Mouse (Mus musculus) limb, embryonic 13.5 days (tissue): ENCODE data around the gene Schip1. TPM values are rescaled to one million over a fixed set of nuclear protein-coding genes. Genes with fewer than 3 reads are reported as not detected.

ENCODE experiments used
- ATAC-seq: fragments of 200-750 bp; cut with Nextera tagmentation; 2 replicates; pipeline ENCODE4 v1.8.0; 2017; ENCODE audit warnings: low read depth, moderate number of reproducible peaks, moderate TSS enrichment; ENCODE audit not compliant: low FRiP score
- H3K27ac ChIP-seq: fragments of 300-500 bp; sonication (generic); 2 replicates; pipeline ENCODE4 v1.5.1; 2015; ENCODE audit warnings: inconsistent platforms, mild to moderate bottlenecking, moderate library complexity
- H3K27me3 ChIP-seq: fragments of 300-500 bp; sonication (generic); 2 replicates; pipeline ENCODE4 v1.6.1; 2015; ENCODE audit warnings: mild to moderate bottlenecking, inconsistent platforms
- H3K36me3 ChIP-seq: fragments of 300-500 bp; sonication (generic); 2 replicates; pipeline ENCODE4 v1.6.1; 2015; ENCODE audit warnings: inconsistent platforms, mild to moderate bottlenecking, moderate library complexity
- H3K4me1 ChIP-seq: fragments of 300-500 bp; sonication (generic); 2 replicates; pipeline ENCODE4 v1.6.1; 2015; ENCODE audit warnings: inconsistent platforms
- H3K4me2 ChIP-seq: fragments of 300-500 bp; sonication (generic); replicated peaks from 2 replicates; pipeline ENCODE4 v1.6.1; 2015; ENCODE audit warnings: inconsistent platforms, mild to moderate bottlenecking, moderate library complexity
- H3K4me3 ChIP-seq: fragments of 300-500 bp; sonication (generic); 2 replicates; pipeline ENCODE4 v1.5.1; 2015; ENCODE audit warnings: moderate library complexity, mild to moderate bottlenecking, inconsistent platforms
- H3K9ac ChIP-seq: fragments of 300-500 bp; sonication (generic); 2 replicates; pipeline ENCODE4 v1.6.1; 2015; ENCODE audit warnings: mild to moderate bottlenecking, inconsistent platforms
- H3K9me3 ChIP-seq: fragments of 300-500 bp; sonication (generic); 2 replicates; pipeline ENCODE4 v1.6.1; 2016; ENCODE audit warnings: inconsistent platforms
- WGBS: fragments of 180-500 bp; shearing (Covaris S2); methylation state at CpG from one replicate; pipeline ENCODE4 v1.1.7; 2015; 5-methylcytosine and 5-hydroxymethylcytosine counted together
- polyA plus RNA-seq: library from polyadenylated mRNA; unstranded; fragments of >200 nt; fragmentation: Nextera tagmentation; extraction: Ambion mirVana; gene quantifications from 2 replicates; pipeline ENCODE4 v1.2.1, GENCODE M21; 2015

Schip1 gene
- polyA plus RNA-seq, 1 experiment from 2014 or later, result 21.4 TPM

GRCm38 (mm10) chr3:68526416-68526815, 461.8 kb downstream of the Schip1 start:
- no peak for ATAC-seq
- no peaks in the 10 kb centered on the region for H3K9me3 ChIP-seq
- no peak overlapping the region for H3K4me2 ChIP-seq
- no peak overlapping the region for H3K4me3 ChIP-seq
- no peaks in the 10 kb centered on the region for H3K4me1 ChIP-seq
- WGBS, result 46% methylated on average over 4 of the region's 4 CpGs
- H3K27me3 ChIP-seq, result no peaks in the 10 kb centered on the region
- H3K27ac ChIP-seq, result no peak overlapping the region
- no peak overlapping the region for H3K9ac ChIP-seq
- H3K36me3 ChIP-seq, result no peaks in the 10 kb centered on the region

- Histone ChIP-seq H3K27ac (no peak overlapping the region), H3K4me2 (no peak overlapping the region), H3K4me3 (no peak overlapping the region), H3K9ac (no peak overlapping the region), H3K36me3 (no peaks in the 10 kb centered on the region), H3K9me3 (no peaks in the 10 kb centered on the region), H3K4me1 (no peaks in the 10 kb centered on the region), H3K27me3 (no peaks in the 10 kb centered on the region)
- WGBS, result 80% methylated on average over 4 of the region's 4 CpGs
- no peak for ATAC-seq
Observed at GRCm38 (mm10) chr3:68527182-68527581, 462.6 kb downstream of the Schip1 start.

- H3K4me2 ChIP-seq, result no peak overlapping the region
- H3K36me3 ChIP-seq, result no peaks in the 10 kb centered on the region
- peaks cover 7% of the 10 kb centered on the region for H3K9me3 ChIP-seq
- no peak overlapping the region for H3K9ac ChIP-seq
- H3K27me3 ChIP-seq, result no peaks in the 10 kb centered on the region
- ATAC-seq, result no peak
- no peak overlapping the region for H3K27ac ChIP-seq
- H3K4me3 ChIP-seq, result no peak overlapping the region
- WGBS, result 93% methylated on average over 4 of the region's 4 CpGs
- H3K4me1 ChIP-seq, result peaks cover 16% of the 10 kb centered on the region
Observed at GRCm38 (mm10) chr3:68531908-68532307, 467.3 kb downstream of the Schip1 start.

GRCm38 (mm10) chr3:68534571-68535051, 470.0 kb downstream of the Schip1 start:
- Histone ChIP-seq H3K9me3 (peaks cover 9% of the 10 kb centered on the region), H3K4me1 (peaks cover 22% of the 10 kb centered on the region), H3K4me2 (no peak overlapping the region), H3K27me3 (no peaks in the 10 kb centered on the region), H3K27ac (no peak overlapping the region), H3K9ac (no peak overlapping the region), H3K4me3 (no peak overlapping the region), H3K36me3 (no peaks in the 10 kb centered on the region)
- no peak for ATAC-seq
- 22% methylated on average over 7 of the region's 7 CpGs for WGBS

- no peak for ATAC-seq
- Histone ChIP-seq H3K27me3 (peaks cover 2% of the 10 kb centered on the region; the same call in 1 of the 2 replicates), H3K9me3 (peaks cover 9% of the 10 kb centered on the region), H3K4me3 (no peak overlapping the region), H3K36me3 (no peaks in the 10 kb centered on the region), H3K4me2 (no peak overlapping the region), H3K9ac (no peak overlapping the region), H3K4me1 (peaks cover 25% of the 10 kb centered on the region), H3K27ac (no peak overlapping the region)
- WGBS, result 79% methylated on average over 7 of the region's 7 CpGs
Observed at GRCm38 (mm10) chr3:68535160-68535728, 470.6 kb downstream of the Schip1 start.

GRCm38 (mm10) chr3:68536071-68536470, 471.5 kb downstream of the Schip1 start:
- no peak overlapping the region for H3K27ac ChIP-seq
- ATAC-seq, result no peak
- no peak overlapping the region for H3K4me3 ChIP-seq
- H3K27me3 ChIP-seq, result peaks cover 9% of the 10 kb centered on the region; the same call in 1 of the 2 replicates
- H3K4me2 ChIP-seq, result no peak overlapping the region
- WGBS, result 62% methylated on average over 3 of the region's 3 CpGs
- peaks cover 9% of the 10 kb centered on the region for H3K9me3 ChIP-seq
- no peaks in the 10 kb centered on the region for H3K36me3 ChIP-seq
- peaks cover 25% of the 10 kb centered on the region for H3K4me1 ChIP-seq
- H3K9ac ChIP-seq, result no peak overlapping the region

- no peak overlapping the region for H3K4me2 ChIP-seq
- no peaks in the 10 kb centered on the region for H3K36me3 ChIP-seq
Observed at GRCm38 (mm10) chr3:68541688-68542087, 477.1 kb downstream of the Schip1 start.

GRCm38 (mm10) chr3:68542944-68543501, 478.4 kb downstream of the Schip1 start:
- Histone ChIP-seq H3K27ac (no peak overlapping the region), H3K4me2 (peak overlapping the region; percentile 56), H3K4me3 (peak overlapping the region; percentile 24), H3K27me3 (peaks cover 18% of the 10 kb centered on the region; the same call in 1 of the 2 replicates), H3K36me3 (no peaks in the 10 kb centered on the region), H3K9me3 (no peaks in the 10 kb centered on the region), H3K9ac (no peak overlapping the region), H3K4me1 (peaks cover 14% of the 10 kb centered on the region)
- WGBS, result 7% methylated on average over 7 of the region's 7 CpGs
- ATAC-seq, result peak; percentile 49

More at GRCm38 (mm10) chr3:68541688-68542087, 477.1 kb downstream of the Schip1 start:
- 79% methylated on average over 8 of the region's 8 CpGs for WGBS
- Histone ChIP-seq H3K4me1 (peaks cover 14% of the 10 kb centered on the region), H3K9ac (no peak overlapping the region), H3K9me3 (peaks cover 3% of the 10 kb centered on the region; the same call in 1 of the 2 replicates), H3K27ac (no peak overlapping the region), H3K27me3 (peaks cover 18% of the 10 kb centered on the region; the same call in 1 of the 2 replicates), H3K4me3 (no peak overlapping the region)
- ATAC-seq, result no peak

- Histone ChIP-seq H3K36me3 (no peaks in the 10 kb centered on the region), H3K4me2 (no peak overlapping the region), H3K27me3 (peaks cover 18% of the 10 kb centered on the region; the same call in 1 of the 2 replicates), H3K9me3 (no peaks in the 10 kb centered on the region), H3K4me1 (peaks cover 6% of the 10 kb centered on the region; the same call in 1 of the 2 replicates), H3K4me3 (no peak overlapping the region), H3K9ac (no peak overlapping the region), H3K27ac (no peak overlapping the region)
- ATAC-seq, result no peak
- WGBS, result 73% methylated on average over 7 of the region's 7 CpGs
Observed at GRCm38 (mm10) chr3:68544811-68545210, 480.2 kb downstream of the Schip1 start.

- no peak overlapping the region for H3K9ac ChIP-seq
- no peak for ATAC-seq
- H3K27me3 ChIP-seq, result peaks cover 11% of the 10 kb centered on the region; the same call in 1 of the 2 replicates
- H3K4me3 ChIP-seq, result no peak overlapping the region
- no peaks in the 10 kb centered on the region for H3K36me3 ChIP-seq
- no peak overlapping the region for H3K27ac ChIP-seq
- no peak overlapping the region for H3K4me2 ChIP-seq
- H3K9me3 ChIP-seq, result no peaks in the 10 kb centered on the region
- peaks cover 5% of the 10 kb centered on the region; the same call in 1 of the 2 replicates for H3K4me1 ChIP-seq
- WGBS, result 57% methylated on average over 6 of the region's 6 CpGs
Observed at GRCm38 (mm10) chr3:68545898-68546297, 481.3 kb downstream of the Schip1 start.

GRCm38 (mm10) chr3:68555087-68555662, 490.6 kb downstream of the Schip1 start:
- 0 out of 2 replicates have a peak, but pooled peaks cover 5% of the 10 kb centered on the region for H3K27me3 ChIP-seq
- H3K36me3 ChIP-seq, result no peaks in the 10 kb centered on the region
- H3K9me3 ChIP-seq, result no peaks in the 10 kb centered on the region
- 88% methylated on average over 4 of the region's 4 CpGs for WGBS
- no peak for ATAC-seq
- 0 out of 2 replicates have a peak, but pooled peaks cover 2% of the 10 kb centered on the region for H3K4me1 ChIP-seq
- H3K9ac ChIP-seq, result no peak overlapping the region
- H3K4me3 ChIP-seq, result no peak overlapping the region
- H3K27ac ChIP-seq, result no peak overlapping the region
- no peak overlapping the region for H3K4me2 ChIP-seq

- Histone ChIP-seq H3K4me1 (0 out of 2 replicates have a peak, but pooled peaks cover 2% of the 10 kb centered on the region), H3K4me3 (no peak overlapping the region), H3K9me3 (no peaks in the 10 kb centered on the region), H3K36me3 (no peaks in the 10 kb centered on the region), H3K27me3 (0 out of 2 replicates have a peak, but pooled peaks cover 5% of the 10 kb centered on the region), H3K9ac (no peak overlapping the region), H3K27ac (no peak overlapping the region), H3K4me2 (no peak overlapping the region)
- WGBS, result 88% methylated on average over 9 of the region's 9 CpGs
- ATAC-seq, result no peak
Observed at GRCm38 (mm10) chr3:68556891-68557290, 492.3 kb downstream of the Schip1 start.
